Mouse (Mus musculus) midbrain, embryonic 11.5 days (tissue): ENCODE measurements at regions not wholly inside any gene's neighbourhood (a gene's known extent, or its start where the extent isn't known, plus 50 kb on each side); places are given as distances from the start of the nearest gene placed in this dataset.

Experiments used
- ATAC-seq: fragments of 200-750 bp; cut with Nextera tagmentation; 2 replicates; pipeline ENCODE4 v1.8.0; 2017; ENCODE audit warnings: moderate TSS enrichment, moderate library complexity; ENCODE audit not compliant: low FRiP score
- DNase-seq: peaks from one replicate; pipeline ENCODE4 v3.0.0; 2015; ENCODE audit warnings: low spot score; ENCODE audit errors: missing footprints
- H3K27ac ChIP-seq: fragments of 300-500 bp; sonication (generic); 2 replicates; pipeline ENCODE4 v1.5.1; 2014; ENCODE audit warnings: low read depth, low read length
- H3K27me3 ChIP-seq: fragments of 300-500 bp; sonication (generic); 2 replicates; pipeline ENCODE4 v1.6.1; 2014; ENCODE audit warnings: mild to moderate bottlenecking, low read length, moderate library complexity, mixed read lengths; ENCODE audit not compliant: control insufficient read depth, insufficient read depth
- H3K36me3 ChIP-seq: fragments of 300-500 bp; sonication (generic); 2 replicates; pipeline ENCODE4 v1.6.1; 2014; ENCODE audit warnings: mild to moderate bottlenecking, low read length, moderate library complexity, mixed read lengths; ENCODE audit not compliant: control insufficient read depth, insufficient read depth
- H3K4me1 ChIP-seq: fragments of 300-500 bp; sonication (generic); 2 replicates; pipeline ENCODE4 v1.6.1; 2014; ENCODE audit warnings: low read length; ENCODE audit not compliant: control insufficient read depth, insufficient read depth
- H3K4me2 ChIP-seq: fragments of 300-500 bp; sonication (generic); 2 replicates; pipeline ENCODE4 v1.6.1; 2014; ENCODE audit warnings: mild to moderate bottlenecking, moderate library complexity
- H3K4me3 ChIP-seq: fragments of 300-500 bp; sonication (generic); 2 replicates; pipeline ENCODE4 v1.5.1; 2014; ENCODE audit warnings: low read depth, low read length
- H3K9ac ChIP-seq: fragments of 300-500 bp; sonication (generic); 2 replicates; pipeline ENCODE4 v1.6.1; 2014; ENCODE audit warnings: low read length
- H3K9me3 ChIP-seq: fragments of 300-500 bp; sonication (generic); 2 replicates; pipeline ENCODE4 v1.6.1; 2016; ENCODE audit warnings: low read length; ENCODE audit not compliant: control insufficient read depth
- WGBS: fragments of 180-500 bp; shearing (Covaris S2); extraction: QIAGEN DNeasy Blood & Tissue Kit; methylation state at CpG from one replicate; pipeline ENCODE4 v1.1.7; 2014; 5-methylcytosine and 5-hydroxymethylcytosine counted together

- H3K36me3 ChIP-seq: no peaks in the 10 kb centered on the region
- 87% methylated on average over 3 of the region's 3 CpGs for WGBS
- H3K4me1 ChIP-seq: no peaks in the 10 kb centered on the region
- H3K27ac ChIP-seq: no peak overlapping the region
- H3K4me3 ChIP-seq: no peak overlapping the region
- no peaks in the 10 kb centered on the region for H3K27me3 ChIP-seq
- ATAC-seq (no peak), DNase-seq (no peak)
- no peak overlapping the region for H3K4me2 ChIP-seq
- no peaks in the 10 kb centered on the region for H3K9me3 ChIP-seq
- no peak overlapping the region for H3K9ac ChIP-seq
Measured at GRCm38 (mm10) chr5:106765335-106765734, 68.2 kb upstream of the Zfp644 start.

DNA sequence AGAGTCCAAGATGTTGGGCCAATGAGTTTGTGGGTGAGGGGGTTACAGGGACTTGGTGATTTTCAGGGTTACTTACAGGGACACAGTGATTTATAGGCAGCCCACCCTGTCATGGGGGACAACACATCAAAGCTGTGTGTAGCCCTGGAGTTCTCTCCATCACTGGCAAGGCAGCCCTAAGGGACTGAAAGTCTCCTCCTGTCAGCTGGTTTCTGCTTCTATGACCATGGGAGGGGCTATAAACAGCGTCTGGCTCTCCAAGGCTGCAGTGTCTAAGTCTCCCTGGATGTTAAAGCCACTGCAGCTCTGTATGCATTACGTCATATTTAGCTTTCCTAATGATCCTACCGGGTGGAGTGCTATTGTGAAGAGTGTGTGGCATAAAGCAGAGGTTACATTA is 66.2 kb upstream of the Zfp644 start:
- peaks cover 3% of the 10 kb centered on the region; the same call in 1 of the 2 replicates for H3K27me3 ChIP-seq
- no peak overlapping the region for H3K27ac ChIP-seq
- no peaks in the 10 kb centered on the region for H3K36me3 ChIP-seq
- no peaks in the 10 kb centered on the region for H3K9me3 ChIP-seq
- no peak for DNase-seq
- no peak overlapping the region for H3K4me2 ChIP-seq
- H3K9ac ChIP-seq: no peak overlapping the region
- H3K4me3 ChIP-seq: no peak overlapping the region
- no peaks in the 10 kb centered on the region for H3K4me1 ChIP-seq
- ATAC-seq: no peak
- 62% methylated on average over 3 of the region's 3 CpGs for WGBS

GRCm38 (mm10) chr5:106758036-106758435 is 60.9 kb upstream of the Zfp644 start:
- ATAC-seq: no peak
- Histone ChIP-seq H3K4me3 (no peak overlapping the region), H3K27ac (no peak overlapping the region), H3K4me1 (peaks cover 15% of the 10 kb centered on the region), H3K27me3 (peaks cover 12% of the 10 kb centered on the region), H3K9ac (no peak overlapping the region), H3K36me3 (no peaks in the 10 kb centered on the region), H3K4me2 (peak overlapping the region; percentile 55), H3K9me3 (no peaks in the 10 kb centered on the region)
- peak; percentile 88 for DNase-seq
- 3% methylated on average over 16 of the region's 16 CpGs for WGBS

GRCm38 (mm10) chr5:106757436-106757835 is 60.3 kb upstream of the Zfp644 start:
- H3K9ac ChIP-seq: peak overlapping the region; percentile 55
- ATAC-seq (peak; percentile 56), DNase-seq (peak; percentile 95)
- H3K9me3 ChIP-seq: no peaks in the 10 kb centered on the region
- H3K4me2 ChIP-seq: peak overlapping the region; percentile 55
- peaks cover 15% of the 10 kb centered on the region for H3K4me1 ChIP-seq
- H3K4me3 ChIP-seq: peak overlapping the region; percentile 20
- WGBS: 2% methylated on average over 14 of the region's 14 CpGs
- no peak overlapping the region for H3K27ac ChIP-seq
- no peaks in the 10 kb centered on the region for H3K36me3 ChIP-seq
- H3K27me3 ChIP-seq: peaks cover 12% of the 10 kb centered on the region

DNA sequence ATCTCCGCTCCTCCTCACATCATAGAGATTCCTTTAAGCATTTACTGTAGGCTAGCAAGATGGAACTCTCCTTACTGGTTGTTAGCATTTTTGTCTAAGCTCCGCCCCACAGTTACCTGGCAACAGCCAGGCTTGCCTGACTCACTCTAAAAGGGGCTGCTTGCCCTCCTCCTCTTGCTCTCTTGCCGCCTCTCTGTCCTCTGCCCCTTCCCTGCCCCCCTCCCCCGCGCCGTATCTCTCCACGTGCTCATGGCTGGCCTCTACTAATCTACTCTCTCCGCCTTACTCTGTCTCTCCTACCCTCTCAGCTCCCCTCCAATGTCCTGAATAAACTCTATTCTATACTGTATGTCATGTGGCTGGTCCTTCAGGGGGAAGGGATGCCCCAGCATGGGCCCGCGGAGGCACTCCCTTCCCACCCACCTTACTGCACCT is 59.9 kb upstream of the Zfp644 start:
- Histone ChIP-seq H3K27me3 (peaks cover 12% of the 10 kb centered on the region), H3K4me2 (peak overlapping the region; percentile 55), H3K27ac (no peak overlapping the region), H3K9ac (peak overlapping the region; percentile 55), H3K4me3 (peak overlapping the region; percentile 20), H3K36me3 (no peaks in the 10 kb centered on the region), H3K4me1 (peaks cover 15% of the 10 kb centered on the region), H3K9me3 (no peaks in the 10 kb centered on the region)
- ATAC-seq: peak; percentile 92
- DNase-seq: peak; percentile 94
- WGBS: 2% methylated on average over 10 of the region's 10 CpGs

DNA sequence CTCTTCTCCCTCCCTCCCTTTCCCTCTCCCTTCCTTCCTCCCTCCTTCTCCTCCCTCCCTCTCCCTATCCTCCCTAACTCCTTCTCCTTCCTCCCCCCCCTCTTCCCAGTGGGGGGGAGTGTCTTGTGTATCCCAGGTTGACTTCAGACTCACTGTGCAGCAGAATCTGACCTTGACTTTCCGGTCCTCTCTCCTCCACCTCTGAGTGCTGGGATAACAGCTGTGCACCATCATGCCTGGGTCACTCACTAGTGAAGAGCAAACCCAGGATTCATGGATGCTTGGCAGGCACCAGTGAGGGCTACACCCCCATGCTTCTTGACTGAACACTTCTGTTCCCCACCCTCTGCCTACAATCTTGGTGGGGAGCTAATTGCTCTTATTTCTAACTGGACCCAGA is 56.2 kb upstream of the Zfp644 start:
- no peaks in the 10 kb centered on the region for H3K9me3 ChIP-seq
- no peak overlapping the region for H3K4me3 ChIP-seq
- ATAC-seq: no peak
- no peak overlapping the region for H3K4me2 ChIP-seq
- 78% methylated on average over 1 of the region's 1 CpGs for WGBS
- H3K27ac ChIP-seq: no peak overlapping the region
- H3K9ac ChIP-seq: no peak overlapping the region
- no peaks in the 10 kb centered on the region for H3K36me3 ChIP-seq
- DNase-seq: no peak
- peaks cover 15% of the 10 kb centered on the region for H3K4me1 ChIP-seq
- H3K27me3 ChIP-seq: peaks cover 9% of the 10 kb centered on the region

- H3K4me2 ChIP-seq: no peak overlapping the region
- H3K9ac ChIP-seq: no peak overlapping the region
- no peaks in the 10 kb centered on the region for H3K27me3 ChIP-seq
- 91% methylated on average over 2 of the region's 2 CpGs for WGBS
- no peak overlapping the region for H3K4me3 ChIP-seq
- ATAC-seq (no peak), DNase-seq (no peak)
- H3K36me3 ChIP-seq: no peaks in the 10 kb centered on the region
- no peaks in the 10 kb centered on the region for H3K4me1 ChIP-seq
- no peak overlapping the region for H3K27ac ChIP-seq
- H3K9me3 ChIP-seq: no peaks in the 10 kb centered on the region
Measured at GRCm38 (mm10) chr5:106750168-106750567, 53.1 kb upstream of the Zfp644 start.

DNA sequence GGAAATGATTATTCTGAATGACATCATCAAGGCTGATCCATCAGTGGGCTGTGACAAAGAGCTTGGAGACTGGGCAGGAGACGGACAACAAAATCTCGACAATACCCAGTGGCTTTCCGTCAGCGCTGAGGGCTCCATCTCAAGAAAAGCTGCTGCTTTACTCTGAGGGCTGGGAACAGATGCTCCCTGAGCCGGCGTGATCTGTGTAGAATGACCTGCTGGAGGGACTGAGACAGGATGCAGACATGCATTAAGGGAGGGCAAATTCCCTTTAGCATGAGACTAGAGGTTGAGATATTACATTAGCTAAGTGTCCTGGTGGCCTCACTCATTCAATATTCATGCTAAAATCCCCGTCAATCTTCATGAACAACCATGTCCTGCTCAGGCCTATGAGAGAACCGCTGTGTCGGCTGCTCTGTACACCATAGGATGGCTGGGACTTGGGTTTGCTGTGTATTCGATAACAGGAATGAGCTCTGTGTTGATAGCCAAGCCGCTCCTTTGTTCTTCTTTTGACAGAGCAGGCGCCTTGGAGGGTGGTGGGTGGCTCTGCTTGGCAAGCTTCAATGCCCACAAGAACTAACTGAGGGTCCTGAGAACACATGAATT is 51.5 kb upstream of the Zfp644 start:
- Histone ChIP-seq H3K4me1 (no peaks in the 10 kb centered on the region), H3K4me3 (no peak overlapping the region), H3K9me3 (no peaks in the 10 kb centered on the region), H3K27me3 (no peaks in the 10 kb centered on the region), H3K9ac (no peak overlapping the region), H3K27ac (no peak overlapping the region), H3K36me3 (no peaks in the 10 kb centered on the region), H3K4me2 (no peak overlapping the region)
- WGBS: 64% methylated on average over 12 of the region's 12 CpGs
- ATAC-seq: peak; percentile 62; the same call in 1 of the 2 replicates
- DNase-seq: no peak
